Mouse (Mus musculus) C2C12 (cell line): ENCODE measurements around the gene Olfr788. TPM values are rescaled to one million over a fixed set of nuclear protein-coding genes. Genes with fewer than 3 reads are reported as not detected.

Source experiments
- H3K27me3 ChIP-seq: one replicate; pipeline ENCODE4 v1.6.1; 2011; ENCODE audit not compliant: control insufficient read depth, insufficient read depth, insufficient read length
- H3K36me3 ChIP-seq: one replicate; pipeline ENCODE4 v1.6.1; 2011; ENCODE audit not compliant: control insufficient read depth, insufficient read depth
- H3K4me3 ChIP-seq: one replicate; pipeline ENCODE4 v1.5.1; 2011; ENCODE audit warnings: mild to moderate bottlenecking, control low read depth; ENCODE audit not compliant: poor library complexity, insufficient read depth, severe bottlenecking
- H3K79me2 ChIP-seq: one replicate; pipeline ENCODE4 v1.6.1; 2011; ENCODE audit not compliant: control insufficient read depth, insufficient read depth
- H3K79me3 ChIP-seq: one replicate; pipeline ENCODE4 v1.6.1; 2011; ENCODE audit warnings: low read depth, control low read depth
- H3ac ChIP-seq: one replicate; pipeline ENCODE3; 2011; ENCODE audit warnings: low read depth; ENCODE audit not compliant: control insufficient read depth, insufficient read length
- CEBPB ChIP-seq: IDR thresholded peaks from one replicate; pipeline ENCODE4 v1.6.1; 2011; ENCODE audit warnings: low read depth, mild to moderate bottlenecking, control low read depth, moderate library complexity
- CTCF ChIP-seq: IDR thresholded peaks from one replicate; pipeline ENCODE4 v1.5.1; 2011; ENCODE audit not compliant: control insufficient read depth, insufficient read depth, insufficient read length
- FOSL1 ChIP-seq: IDR thresholded peaks from one replicate; pipeline ENCODE4 v1.8.0; 2011; ENCODE audit warnings: mild to moderate bottlenecking, low read length; ENCODE audit not compliant: poor library complexity, insufficient read depth, severe bottlenecking
- MAX ChIP-seq: IDR thresholded peaks from one replicate; pipeline ENCODE4 v1.6.1; 2011; ENCODE audit warnings: mild to moderate bottlenecking, control low read depth
- MYOD1 ChIP-seq: IDR thresholded peaks from one replicate; pipeline ENCODE4 v1.6.1; 2011; ENCODE audit warnings: low read depth; ENCODE audit not compliant: control insufficient read depth, insufficient read length
- MYOG ChIP-seq: IDR thresholded peaks from one replicate; pipeline ENCODE4 v1.6.1; 2011; ENCODE audit not compliant: control insufficient read depth, insufficient read length; ENCODE audit errors: extremely low read depth
- USF1 ChIP-seq: IDR thresholded peaks from one replicate; pipeline ENCODE4 v1.6.1; 2011; ENCODE audit warnings: low read depth, mild to moderate bottlenecking, control low read depth, moderate library complexity
- polyA plus RNA-seq: library from polyadenylated mRNA; unstranded; fragments of >200 nt; fragmentation: generic; extraction: Trizol; gene quantifications from one replicate; pipeline ENCODE4 v1.2.1, GENCODE M21; 2012; ENCODE audit warnings: missing spikeins

Gene Olfr788
- polyA plus RNA-seq, 1 experiment = not detected

GRCm38 (mm10) chr10:129484452-129484851 lies 13.7 kb downstream of the Olfr788 start, which contains the start of gene Olfr789:
Gene Olfr789, plus strand, starts transcription at chr10:129484752.
- TF ChIP-seq CEBPB (no peak), USF1 (no peak)

GRCm38 (mm10) chr10:129490101-129490500 lies 19.3 kb downstream of the Olfr788 start:
- Histone ChIP-seq H3K36me3 (no peaks in the 10 kb centered on the region), H3ac (no peak overlapping the region), H3K4me3 (no peak overlapping the region), H3K79me3 (no peaks in the 10 kb centered on the region), H3K79me2 (no peaks in the 10 kb centered on the region), H3K27me3 (no peaks in the 10 kb centered on the region)
- no peak for TF ChIP-seq MAX
- TF ChIP-seq USF1 = no peak
- TF ChIP-seq CEBPB = no peak
- no peak for TF ChIP-seq MYOG
- no peak for TF ChIP-seq MYOD1
- no peak for TF ChIP-seq CTCF
- no peak for TF ChIP-seq FOSL1

More at GRCm38 (mm10) chr10:129484452-129484851, 13.7 kb downstream of the Olfr788 start, which contains the start of gene Olfr789:
- no peak within 1 kb of the TSS for H3K4me3 ChIP-seq
- no peaks in the 10 kb centered on the region for H3K79me2 ChIP-seq
- H3K79me3 ChIP-seq = no peaks in the 10 kb centered on the region
- H3K27me3 ChIP-seq = no peaks in the 10 kb centered on the region
- no peak within 1 kb of the TSS for H3ac ChIP-seq
- H3K36me3 ChIP-seq = no peaks in the 10 kb centered on the region

GRCm38 (mm10) chr10:129498192-129498591 lies 27.4 kb downstream of the Olfr788 start, which contains the start of gene Olfr790:
Gene Olfr790, plus strand, starts transcription at chr10:129498492.
- Histone ChIP-seq H3K4me3 (no peak within 1 kb of the TSS), H3K79me3 (no peaks in the 10 kb centered on the region), H3ac (no peak within 1 kb of the TSS), H3K27me3 (no peaks in the 10 kb centered on the region), H3K79me2 (no peaks in the 10 kb centered on the region), H3K36me3 (no peaks in the 10 kb centered on the region)
- TF ChIP-seq CTCF (no peak), MYOD1 (no peak), USF1 (no peak), CEBPB (no peak), MAX (no peak), MYOG (no peak), FOSL1 (no peak)

GRCm38 (mm10) chr10:129521492-129521891 lies 50.7 kb downstream of the Olfr788 start, which contains the start of gene Olfr791:
Gene Olfr791, plus strand, starts transcription at chr10:129521792.
- Histone ChIP-seq H3K4me3 (no peak within 1 kb of the TSS), H3K36me3 (no peaks in the 10 kb centered on the region), H3ac (no peak within 1 kb of the TSS), H3K79me2 (no peaks in the 10 kb centered on the region), H3K79me3 (no peaks in the 10 kb centered on the region), H3K27me3 (no peaks in the 10 kb centered on the region)
- TF ChIP-seq FOSL1 (no peak), CTCF (no peak), MYOG (no peak), CEBPB (no peak), MYOD1 (no peak), MAX (no peak), USF1 (no peak)

Other genes with a start within 250 kb of the Olfr788 start
- gene Olfr774, start 234.8 kb upstream of the Olfr788 start, polyA plus RNA-seq = not detected
- gene Olfr775, start 222.6 kb upstream of the Olfr788 start, polyA plus RNA-seq = not detected
- not detected for gene Olfr776, start 211.9 kb upstream of the Olfr788 start, polyA plus RNA-seq
- not detected for gene Olfr777, start 199.5 kb upstream of the Olfr788 start, polyA plus RNA-seq
- gene Olfr780, start 152.9 kb upstream of the Olfr788 start, polyA plus RNA-seq = not detected
- gene Olfr781, start 142.1 kb upstream of the Olfr788 start, polyA plus RNA-seq = not detected
- gene Olfr782, start 122.1 kb upstream of the Olfr788 start, polyA plus RNA-seq = not detected
- 0.02 TPM for gene Olfr784, start 86.9 kb upstream of the Olfr788 start, polyA plus RNA-seq
- not detected for gene Olfr785, start 65.6 kb upstream of the Olfr788 start, polyA plus RNA-seq
- not detected for gene Olfr786, start 43.7 kb upstream of the Olfr788 start, polyA plus RNA-seq
- not detected for gene Olfr787, start 9.1 kb upstream of the Olfr788 start, polyA plus RNA-seq
- gene Olfr789, start 13.8 kb downstream of the Olfr788 start, polyA plus RNA-seq = not detected
- not detected for gene Olfr790, start 27.5 kb downstream of the Olfr788 start, polyA plus RNA-seq
- gene Olfr791, start 50.8 kb downstream of the Olfr788 start, polyA plus RNA-seq = not detected
- not detected for gene Olfr792, start 68.2 kb downstream of the Olfr788 start, polyA plus RNA-seq
- not detected for gene Olfr794, start 96.7 kb downstream of the Olfr788 start, polyA plus RNA-seq
- not detected for gene Olfr796, start 141.6 kb downstream of the Olfr788 start, polyA plus RNA-seq
- not detected for gene Olfr798, start 156.9 kb downstream of the Olfr788 start, polyA plus RNA-seq
- not detected for gene Olfr799, start 166.5 kb downstream of the Olfr788 start, polyA plus RNA-seq
- gene Olfr800, start 186.7 kb downstream of the Olfr788 start, polyA plus RNA-seq = not detected
- not detected for gene Olfr801, start 202.9 kb downstream of the Olfr788 start, polyA plus RNA-seq
- not detected for gene Olfr802, start 217.2 kb downstream of the Olfr788 start, polyA plus RNA-seq
- not detected for gene Olfr803, start 223.3 kb downstream of the Olfr788 start, polyA plus RNA-seq
- not detected for gene Olfr804, start 232.2 kb downstream of the Olfr788 start, polyA plus RNA-seq